Mouse (Mus musculus): ENCODE data around the gene Ivns1abp. TPM values are rescaled to one million over a fixed set of nuclear protein-coding genes. Genes with fewer than 3 reads are reported as not detected.
A peak's percentile ranks its signal among the peaks of the same experiment; 100 is the strongest.

Ivns1abp gene
- polyA plus RNA-seq, 1 experiment from 2014 or later, result 304 TPM

DNA sequence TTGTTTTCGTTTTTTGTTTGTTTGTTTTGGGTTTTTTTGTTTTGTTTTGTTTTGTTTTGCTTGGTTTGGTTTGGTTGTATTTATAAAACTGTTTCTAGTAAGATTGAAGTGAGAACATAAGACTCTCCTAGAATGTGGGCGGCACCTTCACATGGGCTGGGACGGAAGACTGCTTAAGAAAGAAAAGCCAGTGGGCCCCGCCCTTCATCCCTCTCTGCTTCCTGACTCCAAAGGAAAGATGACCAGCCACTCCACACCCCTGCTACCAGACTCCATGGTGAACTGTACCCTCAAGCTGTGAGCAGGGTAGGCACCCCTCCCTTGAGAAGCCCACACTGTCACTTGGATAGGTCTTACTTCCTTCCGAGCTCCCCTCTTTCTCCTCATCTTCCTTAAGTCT, 33.8 kb upstream of the Ivns1abp start:
- H3K4me3 ChIP-seq (replicated peaks), result no peak overlapping the region
- 75% methylated on average over 5 of the region's 5 CpGs for WGBS
- H3K9ac ChIP-seq (replicated peaks), result no peak overlapping the region
- H3K36me3 ChIP-seq, result no peaks in the 10 kb centered on the region
- ATAC-seq, result no peak
- H3K4me2 ChIP-seq (replicated peaks), result no peak overlapping the region
- no peaks in the 10 kb centered on the region for H3K27me3 ChIP-seq
- H3K9me3 ChIP-seq, result no peaks in the 10 kb centered on the region
- H3K27ac ChIP-seq, result no peak overlapping the region
- H3K4me1 ChIP-seq (replicated peaks), result no peaks in the 10 kb centered on the region

DNA sequence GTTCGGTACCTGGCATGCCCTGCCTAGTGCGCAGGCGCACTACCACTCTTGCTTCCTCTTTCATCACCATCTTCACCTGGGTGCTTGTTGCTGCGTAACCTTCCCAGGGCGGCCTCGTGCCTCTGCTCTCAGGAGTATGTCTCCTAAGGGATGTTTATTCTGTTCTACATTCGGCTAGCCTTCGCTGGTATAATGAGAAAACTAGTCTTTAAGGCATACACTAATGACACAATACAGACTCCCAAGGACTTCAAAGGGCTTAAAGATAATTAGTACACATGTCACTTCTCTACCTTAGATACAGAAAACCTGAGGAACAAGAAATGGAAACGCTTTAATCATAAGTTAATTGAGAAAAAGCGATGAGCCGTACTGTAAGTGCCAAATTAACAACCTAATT, 32.9 kb upstream of the Ivns1abp start:
- Histone ChIP-seq H3K9ac (replicated peaks) (no peak overlapping the region), H3K27ac (no peak overlapping the region), H3K36me3 (no peaks in the 10 kb centered on the region), H3K4me2 (replicated peaks) (no peak overlapping the region), H3K27me3 (no peaks in the 10 kb centered on the region), H3K4me1 (replicated peaks) (no peaks in the 10 kb centered on the region), H3K9me3 (no peaks in the 10 kb centered on the region), H3K4me3 (replicated peaks) (no peak overlapping the region)
- 0 out of 2 replicates have a peak, but pooled peaks have one; percentile 40 for ATAC-seq
- WGBS, result 78% methylated on average over 11 of the region's 11 CpGs

DNA sequence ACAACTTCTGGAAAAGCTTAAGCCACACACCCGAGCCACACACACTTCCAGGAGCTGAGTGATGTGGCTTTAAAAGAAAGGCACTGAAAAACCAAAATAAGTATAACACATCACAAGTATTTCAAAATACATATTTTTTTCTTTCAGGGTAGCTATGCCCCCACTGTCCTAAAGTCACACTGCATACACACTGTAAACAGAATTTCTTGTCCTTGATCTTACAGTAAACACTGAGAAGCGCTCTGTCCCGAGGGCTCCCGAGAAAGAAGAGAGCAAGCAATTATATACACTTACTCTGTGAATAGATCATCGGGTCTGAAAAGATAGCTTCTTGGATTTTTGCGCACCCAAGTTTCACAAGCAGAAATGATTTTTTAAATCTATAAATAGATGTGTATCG, 25.0 kb upstream of the Ivns1abp start:
- Histone ChIP-seq H3K4me3 (replicated peaks) (no peak overlapping the region), H3K27me3 (no peaks in the 10 kb centered on the region), H3K36me3 (no peaks in the 10 kb centered on the region), H3K9ac (replicated peaks) (no peak overlapping the region), H3K9me3 (no peaks in the 10 kb centered on the region), H3K4me2 (replicated peaks) (no peak overlapping the region), H3K27ac (no peak overlapping the region), H3K4me1 (replicated peaks) (no peaks in the 10 kb centered on the region)
- 90% methylated on average over 7 of the region's 7 CpGs for WGBS
- no peak for ATAC-seq

DNA sequence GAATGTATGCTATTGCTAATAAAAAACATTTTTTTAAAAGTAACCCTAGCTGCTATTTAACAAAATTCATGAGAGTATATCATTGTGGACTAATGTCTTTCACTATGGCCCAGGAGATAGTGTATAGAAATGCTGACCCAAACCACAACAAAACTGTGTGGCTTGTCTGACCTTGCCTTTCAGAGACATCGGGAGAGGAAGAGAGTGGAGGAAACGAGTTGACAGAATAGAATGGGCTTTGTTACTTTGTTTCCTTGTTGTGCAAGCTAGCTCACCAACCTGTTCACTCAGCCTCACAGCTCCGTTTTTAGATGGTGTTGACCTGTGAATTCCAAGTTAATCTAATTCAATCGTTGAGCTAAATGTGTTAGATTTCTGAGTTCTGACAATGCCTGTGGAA, 23.9 kb upstream of the Ivns1abp start:
- H3K9me3 ChIP-seq, result no peaks in the 10 kb centered on the region
- no peak overlapping the region for H3K4me3 ChIP-seq (replicated peaks)
- no peak for ATAC-seq
- H3K27ac ChIP-seq, result no peak overlapping the region
- 71% methylated on average over 4 of the region's 4 CpGs for WGBS
- no peak overlapping the region for H3K9ac ChIP-seq (replicated peaks)
- no peaks in the 10 kb centered on the region for H3K27me3 ChIP-seq
- H3K36me3 ChIP-seq, result no peaks in the 10 kb centered on the region
- no peak overlapping the region for H3K4me2 ChIP-seq (replicated peaks)
- no peaks in the 10 kb centered on the region for H3K4me1 ChIP-seq (replicated peaks)

DNA sequence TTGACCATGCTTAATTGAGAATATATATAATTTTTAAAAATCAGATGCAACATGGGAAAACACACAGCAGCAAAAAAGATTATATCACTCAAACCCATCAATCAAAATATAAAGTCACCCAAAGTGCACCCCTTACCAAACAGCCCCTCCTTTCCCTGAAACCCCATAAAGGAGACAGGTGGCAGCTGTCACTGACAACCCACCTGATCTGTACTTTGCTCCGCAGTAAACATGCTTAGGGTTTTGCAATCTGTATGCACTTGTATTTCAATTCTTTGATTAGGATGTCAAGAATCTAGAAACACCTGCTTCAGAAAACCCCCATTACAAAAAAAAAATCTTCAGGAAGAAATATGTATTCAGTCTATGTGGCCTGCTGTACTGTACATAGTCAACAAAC, 18.9 kb upstream of the Ivns1abp start:
- no peak for ATAC-seq
- H3K9me3 ChIP-seq, result no peaks in the 10 kb centered on the region
- no peak overlapping the region for H3K4me2 ChIP-seq (replicated peaks)
- H3K27me3 ChIP-seq, result no peaks in the 10 kb centered on the region
- H3K36me3 ChIP-seq, result no peaks in the 10 kb centered on the region
- whole genome bisulfite sequencing, result 97% methylated on average over 1 of the region's 1 CpGs
- H3K9ac ChIP-seq (replicated peaks), result no peak overlapping the region
- no peak overlapping the region for H3K27ac ChIP-seq
- no peak overlapping the region for H3K4me3 ChIP-seq (replicated peaks)
- no peaks in the 10 kb centered on the region for H3K4me1 ChIP-seq (replicated peaks)

DNA sequence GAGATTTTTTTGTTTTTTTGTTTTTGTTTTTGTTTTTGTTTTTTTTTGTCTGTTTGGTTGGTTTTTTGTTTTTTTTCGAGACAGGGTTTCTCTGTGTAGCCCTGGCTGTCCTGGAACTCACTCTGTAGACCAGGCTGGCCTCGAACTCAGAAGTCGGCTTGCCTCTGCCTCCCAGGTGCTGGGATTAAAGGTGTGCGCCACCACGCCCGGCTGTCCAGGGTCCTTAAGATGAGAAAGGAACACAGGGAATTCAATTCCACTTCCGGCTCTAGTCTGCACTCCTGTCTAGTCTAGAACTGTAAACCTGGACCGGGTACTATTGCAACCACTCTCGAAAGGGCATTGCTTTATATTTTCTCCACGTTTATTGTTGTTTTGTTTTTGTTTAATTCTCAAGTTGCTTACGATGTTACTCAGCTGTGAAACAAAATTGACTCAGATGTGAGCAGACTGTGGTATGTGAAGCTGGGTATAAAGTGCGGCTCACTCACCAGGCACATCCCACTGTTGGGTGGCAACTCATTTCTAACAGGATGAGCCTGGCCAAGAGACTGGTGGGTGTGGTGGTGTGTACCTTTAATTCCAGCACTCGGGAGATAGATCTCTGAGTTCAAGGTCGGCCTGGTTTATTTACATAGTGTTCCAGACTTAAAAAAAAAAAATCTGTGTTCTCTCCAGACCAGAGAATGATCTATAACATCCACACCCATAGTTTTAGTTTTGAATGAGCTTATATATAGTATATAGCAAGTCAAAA, 15.8 kb upstream of the Ivns1abp start:
- H3K4me1 ChIP-seq (replicated peaks), result no peaks in the 10 kb centered on the region
- H3K36me3 ChIP-seq, result no peaks in the 10 kb centered on the region
- H3K27ac ChIP-seq, result no peak overlapping the region
- no peaks in the 10 kb centered on the region for H3K9me3 ChIP-seq
- H3K27me3 ChIP-seq, result no peaks in the 10 kb centered on the region
- ATAC-seq, result no peak
- H3K9ac ChIP-seq (replicated peaks), result no peak overlapping the region
- 90% methylated on average over 14 of the region's 14 CpGs for WGBS
- H3K4me3 ChIP-seq (replicated peaks), result no peak overlapping the region
- no peak overlapping the region for H3K4me2 ChIP-seq (replicated peaks)

DNA sequence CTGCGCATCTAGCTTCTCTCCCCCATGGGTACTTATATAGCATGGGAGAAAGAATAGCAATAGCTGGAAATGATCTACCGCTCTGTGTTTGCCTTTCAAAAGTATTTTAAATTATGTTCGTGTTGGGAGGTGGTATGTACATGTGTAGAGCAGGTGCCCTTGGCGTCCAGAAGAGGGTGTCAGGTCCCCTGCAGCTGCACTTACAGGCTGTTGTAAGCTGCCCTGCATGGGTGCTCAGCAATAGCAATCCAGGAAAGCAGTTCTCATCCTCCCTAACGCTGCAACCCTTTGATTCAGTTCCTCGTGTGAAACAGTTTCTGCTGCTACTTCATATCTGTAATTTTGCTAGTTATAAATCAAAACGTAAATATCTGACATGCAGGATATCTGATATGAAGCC, 14.7 kb upstream of the Ivns1abp start:
- no peak for ATAC-seq
- H3K27ac ChIP-seq, result no peak overlapping the region
- WGBS, result 89% methylated on average over 7 of the region's 7 CpGs

DNA sequence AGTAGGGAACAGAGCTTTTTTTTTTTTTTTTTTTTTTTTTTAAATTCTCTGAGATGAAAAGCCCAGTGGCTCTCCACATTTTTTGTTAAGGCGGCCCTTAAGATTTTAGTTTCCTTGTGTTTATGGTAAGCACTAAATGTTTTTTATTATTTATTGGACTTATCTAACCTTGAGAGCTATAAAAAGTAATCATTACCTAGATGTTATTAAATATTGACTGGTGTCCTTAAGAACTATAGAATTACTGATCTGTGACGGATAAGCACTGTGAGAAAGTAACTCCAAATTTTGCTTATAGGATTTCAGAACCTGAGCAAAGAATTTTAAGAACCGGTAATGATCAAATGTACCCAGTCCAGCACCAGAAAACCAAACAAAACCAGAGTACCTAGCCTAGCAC, 11.5 kb upstream of the Ivns1abp start:
- Histone ChIP-seq H3K27me3 (no peaks in the 10 kb centered on the region), H3K9me3 (no peaks in the 10 kb centered on the region), H3K4me1 (replicated peaks) (no peaks in the 10 kb centered on the region), H3K9ac (replicated peaks) (no peak overlapping the region), H3K4me3 (replicated peaks) (no peak overlapping the region), H3K27ac (no peak overlapping the region), H3K4me2 (replicated peaks) (no peak overlapping the region), H3K36me3 (no peaks in the 10 kb centered on the region)
- 92% methylated on average over 3 of the region's 3 CpGs for WGBS
- ATAC-seq, result no peak

More for the DNA sequence above, 14.7 kb upstream of the Ivns1abp start:
- no peaks in the 10 kb centered on the region for H3K36me3 ChIP-seq
- no peak overlapping the region for H3K4me2 ChIP-seq (replicated peaks)
- H3K4me1 ChIP-seq (replicated peaks), result no peaks in the 10 kb centered on the region
- no peaks in the 10 kb centered on the region for H3K27me3 ChIP-seq
- no peak overlapping the region for H3K9ac ChIP-seq (replicated peaks)
- no peak overlapping the region for H3K4me3 ChIP-seq (replicated peaks)
- H3K9me3 ChIP-seq, result no peaks in the 10 kb centered on the region

DNA sequence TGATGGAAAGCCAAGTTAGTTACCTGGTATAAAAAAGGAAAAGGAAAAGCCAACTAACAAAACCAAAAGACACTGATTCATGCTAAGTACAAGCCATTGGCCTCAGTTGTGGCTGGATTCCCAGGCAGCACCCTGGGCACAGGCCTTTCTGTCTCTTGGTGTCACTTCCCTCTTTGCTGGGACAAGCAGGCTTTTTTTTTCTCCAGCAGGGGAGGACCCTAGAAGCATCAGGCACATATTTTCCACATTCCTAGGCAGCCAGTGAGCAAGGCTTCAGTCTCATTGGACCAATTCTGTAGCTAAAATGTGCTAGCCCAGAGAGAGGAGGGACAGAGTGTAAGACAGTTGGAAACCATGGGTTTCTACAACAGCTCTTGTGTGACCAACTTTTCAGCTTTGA, 6.0 kb upstream of the Ivns1abp start:
- no peak overlapping the region for H3K4me3 ChIP-seq (replicated peaks)

DNA sequence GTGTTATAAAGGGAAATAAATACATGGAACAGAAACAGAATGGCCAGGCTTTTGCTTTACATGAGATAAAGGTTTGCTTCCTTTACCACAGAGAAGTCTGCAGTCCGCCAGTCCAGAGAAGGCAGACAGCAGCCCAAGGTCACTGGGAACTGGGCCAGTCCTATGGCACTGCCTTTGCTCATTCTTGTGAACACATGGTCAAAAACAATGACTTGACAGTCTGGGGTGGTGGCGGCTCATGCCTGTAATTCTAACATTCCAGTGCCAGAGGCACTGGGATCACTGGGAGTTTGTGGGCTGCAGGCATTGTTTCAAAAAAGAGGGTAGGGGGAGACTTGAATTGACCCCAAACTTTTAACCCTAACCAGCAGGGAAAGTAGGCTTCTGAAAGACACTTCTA, 5.3 kb upstream of the Ivns1abp start:
- H3K27ac ChIP-seq, result no peak overlapping the region
- H3K4me3 ChIP-seq (replicated peaks), result no peak overlapping the region
- ATAC-seq, result no peak
- H3K9ac ChIP-seq (replicated peaks), result no peak overlapping the region
- H3K27me3 ChIP-seq, result no peaks in the 10 kb centered on the region
- WGBS, result 30% methylated on average over 2 of the region's 2 CpGs
- no peaks in the 10 kb centered on the region for H3K36me3 ChIP-seq
- peaks cover 26% of the 10 kb centered on the region for H3K4me1 ChIP-seq (replicated peaks)
- H3K9me3 ChIP-seq, result no peaks in the 10 kb centered on the region
- no peak overlapping the region for H3K4me2 ChIP-seq (replicated peaks)

More for the DNA sequence above, 6.0 kb upstream of the Ivns1abp start:
- no peaks in the 10 kb centered on the region for H3K36me3 ChIP-seq
- no peak overlapping the region for H3K27ac ChIP-seq
- no peak overlapping the region for H3K9ac ChIP-seq (replicated peaks)
- no peaks in the 10 kb centered on the region for H3K27me3 ChIP-seq
- ATAC-seq, result no peak
- H3K9me3 ChIP-seq, result no peaks in the 10 kb centered on the region
- no peak overlapping the region for H3K4me2 ChIP-seq (replicated peaks)
- H3K4me1 ChIP-seq (replicated peaks), result peaks cover 20% of the 10 kb centered on the region

DNA sequence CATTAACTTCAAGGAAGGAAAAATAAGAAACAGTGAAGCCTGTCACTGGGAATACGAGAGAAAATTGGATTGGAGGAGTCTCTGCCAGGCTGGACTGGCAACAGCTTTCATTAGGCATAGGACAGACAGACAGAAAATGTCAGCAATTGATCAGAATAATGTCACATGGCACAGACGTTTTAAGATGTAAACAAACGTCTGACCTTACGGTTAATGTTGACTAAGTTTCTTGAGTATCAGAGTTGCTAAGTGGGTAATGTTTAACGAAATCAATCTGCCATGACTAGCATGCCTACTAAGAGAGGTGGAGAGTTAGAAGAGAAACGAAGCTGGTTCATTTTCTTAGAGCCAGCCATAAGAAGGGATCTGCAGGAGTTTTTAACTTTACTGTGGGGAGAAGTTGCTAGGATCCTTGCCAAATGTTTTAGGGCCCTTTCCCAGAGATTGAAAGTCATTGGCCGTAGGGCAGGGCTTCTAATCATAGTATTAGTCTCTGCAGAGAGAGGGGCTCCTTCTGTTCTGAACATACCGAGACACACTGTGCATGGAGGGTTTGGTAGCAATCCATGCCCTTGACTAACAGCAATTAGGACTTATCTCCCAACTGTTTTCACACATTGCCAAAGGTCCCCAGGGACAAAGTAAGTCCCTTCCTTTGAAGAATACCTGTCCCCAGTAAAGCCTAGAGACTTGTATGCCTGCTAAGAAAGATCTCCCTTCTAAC, 2.8 kb upstream of the Ivns1abp start:
- H3K4me2 ChIP-seq (replicated peaks), result no peak overlapping the region
- no peak overlapping the region for H3K9ac ChIP-seq (replicated peaks)
- H3K4me1 ChIP-seq (replicated peaks), result peaks cover 34% of the 10 kb centered on the region
- H3K4me3 ChIP-seq (replicated peaks), result no peak overlapping the region
- no peaks in the 10 kb centered on the region for H3K27me3 ChIP-seq
- H3K36me3 ChIP-seq, result no peaks in the 10 kb centered on the region
- no peak for ATAC-seq
- WGBS, result 80% methylated on average over 8 of the region's 8 CpGs
- H3K9me3 ChIP-seq, result no peaks in the 10 kb centered on the region
- H3K27ac ChIP-seq, result no peak overlapping the region

DNA sequence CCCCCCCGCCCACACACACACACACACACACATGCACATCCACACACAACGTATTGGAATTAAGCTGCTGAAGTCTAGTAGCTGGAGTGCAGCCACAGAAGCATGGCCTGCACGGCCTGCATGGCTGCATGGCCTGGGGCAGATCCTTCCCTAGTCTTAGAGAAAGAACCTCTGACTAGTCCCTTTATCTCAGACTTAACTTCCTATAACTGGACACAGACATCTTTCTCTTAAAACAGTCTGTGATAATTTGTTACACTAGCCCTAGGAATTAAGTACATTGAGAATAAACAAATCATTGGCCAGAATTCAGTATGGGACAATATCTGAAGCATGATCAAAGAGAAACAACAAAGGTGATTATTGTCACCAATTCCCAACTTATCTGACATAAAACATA, 2.0 kb upstream of the Ivns1abp start:
- Histone ChIP-seq H3K9me3 (no peaks in the 10 kb centered on the region), H3K36me3 (no peaks in the 10 kb centered on the region), H3K27me3 (no peaks in the 10 kb centered on the region), H3K4me3 (replicated peaks) (no peak overlapping the region), H3K4me1 (replicated peaks) (peaks cover 42% of the 10 kb centered on the region), H3K9ac (replicated peaks) (no peak overlapping the region), H3K27ac (no peak overlapping the region), H3K4me2 (replicated peaks) (no peak overlapping the region)
- WGBS, result 63% methylated on average over 3 of the region's 3 CpGs
- ATAC-seq, result no peak
